Mouse (Mus musculus) activated CD4-positive, CD25-positive, alpha-beta regulatory T cell, adult 9 weeks (primary cell): Measurements from ENCODE around the gene Smco3. TPM values are rescaled to one million over a fixed set of nuclear protein-coding genes. Genes with fewer than 3 reads are reported as not detected.

ENCODE experiments used
- polyA plus RNA-seq: library from polyadenylated mRNA; unstranded; fragments of 100-300 nt; shearing (Covaris generic); gene quantifications from one replicate; pipeline ENCODE4 v1.2.1, GENCODE M21; 2017

Smco3 gene
- not detected for polyA plus RNA-seq

DNA sequence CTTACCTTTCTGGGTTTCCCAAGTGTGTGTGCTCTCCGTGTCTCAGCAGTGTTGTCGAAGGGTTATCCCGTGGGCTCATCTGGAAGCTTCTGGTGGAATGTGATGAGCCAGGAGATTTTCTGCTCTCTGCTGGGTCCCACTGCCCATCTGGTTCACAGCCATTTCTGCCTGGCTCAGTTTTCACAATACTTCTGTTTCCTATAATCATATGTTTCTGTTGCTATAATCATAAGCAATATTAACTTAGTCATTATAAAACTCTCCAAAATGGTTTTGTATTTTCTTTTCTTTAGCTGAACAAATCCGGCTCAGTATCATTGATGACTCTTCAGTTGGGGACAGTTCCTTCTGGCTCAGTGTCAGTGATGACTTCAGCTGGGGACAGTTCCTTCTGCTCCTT lies at the start of gene Smco3:
TSS of gene Smco3 (minus strand) at position 101 of the 400 bp plus-strand sequence.

GRCm38 (mm10) chr6:136875670-136876069 lies 40.4 kb upstream of the Smco3 start, which contains the start of gene Mgp:
Mgp (minus strand) TSS chr6:136875823.

DNA sequence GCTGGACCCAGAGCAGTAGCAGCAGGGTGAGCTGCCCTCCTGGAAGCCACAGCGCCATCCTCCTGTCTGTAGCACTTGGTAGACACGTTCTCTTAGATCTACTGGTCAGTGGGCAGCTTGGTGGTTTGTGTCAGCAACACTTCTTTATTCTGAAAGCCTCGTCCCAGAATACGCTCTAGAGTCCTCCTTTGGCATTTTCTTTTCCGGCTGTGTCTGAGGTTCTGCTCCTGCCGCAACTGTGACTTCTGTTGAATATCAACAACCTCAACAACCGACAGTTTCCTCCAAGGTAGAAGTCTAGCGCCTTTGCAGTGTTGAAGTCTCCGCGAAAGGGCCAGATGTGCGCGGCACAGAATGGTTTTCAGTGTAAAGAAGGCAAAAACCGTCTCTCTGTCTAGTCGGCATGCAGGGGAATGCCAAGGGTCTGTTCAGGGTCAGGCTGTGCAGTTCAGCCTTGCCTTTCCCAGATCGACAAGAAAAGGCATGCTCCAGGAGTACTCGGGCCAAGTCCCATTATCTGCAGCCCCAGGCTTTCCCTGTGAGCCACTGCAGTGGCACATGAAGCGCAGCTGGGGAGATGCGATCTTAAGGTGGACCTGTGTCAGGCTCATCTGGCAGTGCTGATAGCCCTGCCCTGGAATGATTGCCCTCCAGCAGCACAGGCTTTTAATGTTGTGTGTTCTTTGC lies 22.1 kb upstream of the Smco3 start, which contains the start of gene Art4:
TSS of gene Art4 (minus strand) at position 548 of the 687 bp plus-strand sequence.

GRCm38 (mm10) chr6:136827881-136828561 lies 7.2 kb downstream of the Smco3 start, which contains the start of gene Wbp11:
Wbp11 (minus strand) TSS chr6:136828233.

DNA sequence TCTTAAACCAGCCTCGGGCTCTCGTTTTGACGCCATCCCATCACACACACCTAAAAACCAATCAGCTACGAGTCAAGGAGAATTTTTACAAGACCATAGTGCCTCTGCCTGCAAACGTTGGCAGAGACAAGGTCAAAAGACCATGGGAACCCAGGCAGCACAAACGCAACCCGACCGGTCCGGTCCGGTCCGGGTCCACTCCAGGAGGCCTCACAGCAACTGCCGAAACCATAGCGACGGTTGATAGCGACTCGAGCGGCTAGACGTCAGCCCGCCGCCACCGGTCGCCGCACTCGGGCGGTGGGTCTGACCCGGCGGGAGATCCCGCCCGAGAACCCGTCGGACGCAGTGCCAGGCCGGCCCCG lies 7.8 kb downstream of the Smco3 start, which contains the start of gene BC049715:
TSS of gene BC049715 (plus strand) at position 111 of the 365 bp plus-strand sequence.

GRCm38 (mm10) chr6:136808014-136808417 lies 27.2 kb downstream of the Smco3 start, which contains the start of gene H2afj:
H2afj (plus strand) TSS chr6:136808244.

GRCm38 (mm10) chr6:136803739-136804633 lies 31.3 kb downstream of the Smco3 start, which contains the start of gene Hist4h4:
Hist4h4 (minus strand) TSS chr6:136804415.

DNA sequence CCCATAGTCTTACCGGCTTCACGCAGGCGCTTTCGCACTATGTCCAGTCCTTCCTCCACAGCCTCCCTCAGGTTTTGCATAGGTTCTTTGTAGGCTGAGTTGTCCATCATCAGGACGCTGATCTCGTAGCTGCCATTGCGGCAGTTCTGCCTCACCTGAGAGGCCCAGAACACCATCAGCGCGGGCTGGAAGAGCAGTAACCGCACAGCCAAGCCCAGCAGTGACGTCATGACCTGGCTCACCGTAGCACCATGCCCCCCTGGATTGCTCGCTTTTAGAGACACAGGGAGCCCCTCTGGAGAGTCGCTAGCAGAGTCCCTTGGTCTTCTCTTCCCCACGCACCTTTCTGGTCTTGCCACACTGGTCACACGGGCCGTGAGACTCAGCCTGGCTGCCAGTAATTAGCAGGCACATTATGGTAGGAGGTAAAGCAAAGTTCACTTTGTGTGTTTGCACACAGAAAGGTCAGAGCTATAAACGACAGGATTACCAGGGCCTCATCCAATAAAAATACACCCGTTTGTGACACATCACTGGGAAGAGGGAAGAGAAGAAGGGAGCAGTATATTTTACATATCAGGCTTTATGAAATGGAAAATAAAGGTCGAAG lies 53.8 kb downstream of the Smco3 start, which contains the start of gene Gucy2c:
TSS of gene Gucy2c (minus strand) at position 389 of the 610 bp plus-strand sequence.

Other genes starting within 250 kb of the Smco3 start
- 2.5 TPM for gene Plbd1, start 173.5 kb downstream of the Smco3 start, polyA plus RNA-seq
- not detected for gene Gucy2c, start 53.7 kb downstream of the Smco3 start, polyA plus RNA-seq
- 1.2 TPM for gene Hist4h4, start 31.0 kb downstream of the Smco3 start, polyA plus RNA-seq
- gene H2afj, start 27.2 kb downstream of the Smco3 start, polyA plus RNA-seq = 43.2 TPM
- gene BC049715, start 7.8 kb downstream of the Smco3 start, polyA plus RNA-seq = 1.7 TPM
- gene Wbp11, start 7.2 kb downstream of the Smco3 start, polyA plus RNA-seq = 100 TPM
- gene Art4, start 22.3 kb upstream of the Smco3 start, polyA plus RNA-seq = 2.3 TPM
- not detected for gene Mgp, start 40.4 kb upstream of the Smco3 start, polyA plus RNA-seq
- 1.7 TPM for gene Erp27, start 86.7 kb upstream of the Smco3 start, polyA plus RNA-seq
- not detected for gene Pde6h, start 88.4 kb upstream of the Smco3 start, polyA plus RNA-seq
- 2,714 TPM for gene Arhgdib, start 106.4 kb upstream of the Smco3 start, polyA plus RNA-seq